Mouse (Mus musculus) ovary, adult 2 months (tissue): ENCODE results near the gene Myh7b. TPM values are rescaled to one million over a fixed set of nuclear protein-coding genes. Genes with fewer than 3 reads are reported as not detected.

Experiments
- polyA plus RNA-seq: library from polyadenylated mRNA; depleted of rRNA; stranded (reverse); fragments of >200 nt; gene quantifications from 2 replicates; pipeline ENCODE4 v1.2.3, GENCODE M21; 2012; rRNA removed

The Myh7b gene
- 0.53 and 0.97 TPM in 2 replicates for polyA plus RNA-seq

GRCm38 (mm10) chr2:155610978-155611377 is at the start of gene Myh7b:
Gene Myh7b, plus strand, starts transcription at chr2:155611212.

GRCm38 (mm10) chr2:155592137-155592853 is 18.7 kb upstream of the Myh7b start, which contains the start of gene Gss:
Gene Gss, minus strand, starts transcription at chr2:155592810.

Other genes with a start within 250 kb of the Myh7b start
- 203 and 214 TPM in 2 replicates for gene Trp53inp2, start 230.2 kb upstream of the Myh7b start, polyA plus RNA-seq
- gene Ncoa6, start 137.3 kb upstream of the Myh7b start, polyA plus RNA-seq = 54.7 and 58.5 TPM in 2 replicates
- gene Acss2, start 93.3 kb upstream of the Myh7b start, polyA plus RNA-seq = 29.9 and 32.3 TPM in 2 replicates
- gene Ggt7, start 93.0 kb upstream of the Myh7b start, polyA plus RNA-seq = 22.8 and 26.3 TPM in 2 replicates
- gene Gss, start 18.4 kb upstream of the Myh7b start, polyA plus RNA-seq = 22.9 and 32.6 TPM in 2 replicates
- 212 and 229 TPM in 2 replicates for gene Trpc4ap, start 81.2 kb downstream of the Myh7b start, polyA plus RNA-seq
- gene Edem2, start 118.3 kb downstream of the Myh7b start, polyA plus RNA-seq = 79.8 and 160 TPM in 2 replicates
- not detected in 2 replicates for gene Gm17581, start 124.7 kb downstream of the Myh7b start, polyA plus RNA-seq
- gene Procr, start 139.9 kb downstream of the Myh7b start, polyA plus RNA-seq = 11.7 and 14.6 TPM in 2 replicates
- 0.24 and 0.25 TPM in 2 replicates for gene Mmp24, start 164.1 kb downstream of the Myh7b start, polyA plus RNA-seq
- gene BC029722, start 208.2 kb downstream of the Myh7b start, polyA plus RNA-seq = 73.4 and 100 TPM in 2 replicates
- 144 and 153 TPM in 2 replicates for gene Eif6, start 215.7 kb downstream of the Myh7b start, polyA plus RNA-seq
- 0.03 TPM in 1 of 2 replicates, not detected in the other for gene Fam83c, start 223.6 kb downstream of the Myh7b start, polyA plus RNA-seq